Mouse (Mus musculus) lung, adult 2 months (tissue): ENCODE data around the gene March7. TPM values are rescaled to one million over a fixed set of nuclear protein-coding genes. Genes with fewer than 3 reads are reported as not detected.

Experiments
- DNase-seq: peaks from one replicate; pipeline ENCODE4 v3.0.0; 2022
- H3K4me1 ChIP-seq: fragments of 200-500 bp; 2 replicates; pipeline ENCODE4 v1.6.1; 2011; ENCODE audit warnings: low read length; ENCODE audit not compliant: control insufficient read depth, insufficient read depth
- H3K4me3 ChIP-seq: fragments of 200-500 bp; replicated peaks from 2 replicates; pipeline ENCODE3; 2011; ENCODE audit warnings: low read depth, mild to moderate bottlenecking, control low read depth, low read length; ENCODE audit errors: extremely low read depth
- CTCF ChIP-seq: fragments of 200-500 bp; IDR thresholded peaks from 2 replicates; pipeline ENCODE4 v1.5.1; 2011; ENCODE audit warnings: mild to moderate bottlenecking, low read length, control low read depth; ENCODE audit not compliant: insufficient read depth
- POLR2A ChIP-seq: fragments of 200-500 bp; IDR thresholded peaks from 2 replicates; pipeline ENCODE4 v1.6.1; 2011; ENCODE audit warnings: low read depth, mild to moderate bottlenecking, control low read depth, low read length, borderline replicate concordance; ENCODE audit errors: extremely low read depth
- WGBS: fragments of 180-500 bp; shearing (Covaris S2); methylation state at CpG from one replicate; pipeline ENCODE4 v1.1.7; 2018; 5-methylcytosine and 5-hydroxymethylcytosine counted together
- polyA plus RNA-seq: library from polyadenylated mRNA; depleted of rRNA; stranded (reverse); fragments of >200 nt; gene quantifications from 2 replicates; pipeline ENCODE4 v1.2.3, GENCODE M21; 2012; rRNA removed

The March7 gene
- polyA plus RNA-seq, 1 experiment = 13.4 TPM

DNA sequence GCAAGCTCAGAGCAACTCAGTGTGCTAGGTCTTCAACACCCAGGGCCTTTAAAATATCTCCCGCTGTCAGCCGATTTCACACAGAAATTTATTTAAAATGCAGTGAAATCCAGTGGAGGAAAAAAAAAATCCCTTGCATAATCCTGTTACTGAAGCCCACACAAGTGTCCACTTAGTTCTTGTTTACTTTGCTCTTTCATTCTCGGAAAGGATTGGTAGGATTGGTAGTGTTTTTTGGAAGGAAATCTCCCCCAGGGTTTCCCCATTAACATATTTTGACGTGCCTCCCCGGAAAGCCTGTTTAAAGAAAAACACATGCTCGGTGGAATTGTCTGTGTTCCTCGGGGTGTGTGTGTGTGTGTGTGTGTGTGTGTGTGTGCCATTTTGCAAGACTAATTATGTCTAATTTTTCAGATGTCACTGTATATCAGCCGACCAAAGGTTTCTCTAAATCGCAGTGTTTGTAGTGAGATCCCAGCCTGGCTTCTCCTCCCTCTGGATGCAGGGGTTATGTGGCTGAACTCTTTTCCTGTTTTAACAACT lies 73.6 kb downstream of the March7 start:
- DNase-seq = no peak
- peak overlapping the region; percentile 79 for H3K4me3 ChIP-seq
- no peaks in the 10 kb centered on the region for H3K4me1 ChIP-seq
- TF ChIP-seq CTCF = no peak
- no peak for TF ChIP-seq POLR2A
- WGBS = 14% methylated on average over 9 of the region's 9 CpGs

DNA sequence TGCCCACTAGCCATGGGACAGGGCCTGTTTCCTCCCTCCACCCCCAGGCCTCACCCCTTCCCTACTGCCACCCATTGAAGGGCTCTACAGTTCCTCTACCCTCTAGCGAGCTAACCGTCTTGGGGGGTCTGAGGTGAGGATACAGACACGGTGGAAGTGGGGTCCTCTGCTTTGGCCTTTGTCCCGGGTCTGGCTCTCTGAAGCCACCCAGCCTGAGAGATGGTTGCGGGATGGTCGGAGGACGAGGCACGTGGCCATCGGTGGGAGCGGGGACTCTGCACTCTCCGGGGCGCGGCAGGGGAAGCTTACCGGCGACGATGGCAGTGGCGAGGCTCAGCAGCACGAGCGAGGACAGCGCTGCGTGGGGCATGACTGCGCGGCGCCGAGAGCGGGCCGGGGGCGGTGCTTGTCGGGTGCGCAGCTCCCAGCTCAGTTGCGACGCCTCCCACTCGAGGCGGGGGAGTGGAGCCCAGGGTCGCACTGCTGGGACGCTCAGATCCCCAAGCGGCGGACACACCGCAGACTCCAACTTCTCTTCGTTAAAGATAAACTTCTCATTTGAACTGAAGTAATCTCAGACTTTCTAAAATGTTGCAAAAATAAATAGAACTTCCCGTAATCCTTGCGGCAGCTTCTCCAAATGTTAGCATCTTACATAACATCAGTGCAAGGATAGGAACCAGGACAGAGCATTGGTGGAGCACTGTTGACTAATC lies 74.2 kb downstream of the March7 start:
- no peaks in the 10 kb centered on the region for H3K4me1 ChIP-seq
- peak; percentile 62 for DNase-seq
- H3K4me3 ChIP-seq = peak overlapping the region; percentile 79
- under 1% methylated on average over 42 of the region's 42 CpGs for WGBS
- peak; percentile 35; the same call in 1 of the 2 replicates for TF ChIP-seq POLR2A
- no peak for TF ChIP-seq CTCF

DNA sequence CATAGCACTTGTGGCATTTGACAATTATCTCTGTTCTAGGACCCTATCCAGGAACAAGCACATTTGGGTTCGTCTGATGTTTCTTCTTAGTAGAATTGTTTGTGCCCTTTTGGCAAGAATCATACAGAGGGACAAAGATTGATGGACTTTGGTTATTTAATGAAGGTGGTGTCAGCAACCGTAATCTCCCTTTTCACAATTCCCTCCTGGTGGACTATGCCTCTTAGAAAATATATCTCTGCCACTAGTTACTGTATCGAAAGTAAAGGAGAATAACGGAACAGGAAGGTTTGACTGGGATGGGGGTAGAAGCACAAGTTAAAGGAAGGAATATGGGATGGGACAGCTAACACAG lies 74.8 kb downstream of the March7 start, which contains the start of gene Cd302:
Cd302 (minus strand) TSS at position 22 of the 355 bp plus-strand sequence.
- DNase-seq = no peak
- 27% methylated on average over 4 of the region's 4 CpGs for WGBS
- Histone ChIP-seq H3K4me3 (peak within 1 kb of the TSS; percentile 79), H3K4me1 (no peaks in the 10 kb centered on the region)
- TF ChIP-seq CTCF (no peak), POLR2A (no peak)

DNA sequence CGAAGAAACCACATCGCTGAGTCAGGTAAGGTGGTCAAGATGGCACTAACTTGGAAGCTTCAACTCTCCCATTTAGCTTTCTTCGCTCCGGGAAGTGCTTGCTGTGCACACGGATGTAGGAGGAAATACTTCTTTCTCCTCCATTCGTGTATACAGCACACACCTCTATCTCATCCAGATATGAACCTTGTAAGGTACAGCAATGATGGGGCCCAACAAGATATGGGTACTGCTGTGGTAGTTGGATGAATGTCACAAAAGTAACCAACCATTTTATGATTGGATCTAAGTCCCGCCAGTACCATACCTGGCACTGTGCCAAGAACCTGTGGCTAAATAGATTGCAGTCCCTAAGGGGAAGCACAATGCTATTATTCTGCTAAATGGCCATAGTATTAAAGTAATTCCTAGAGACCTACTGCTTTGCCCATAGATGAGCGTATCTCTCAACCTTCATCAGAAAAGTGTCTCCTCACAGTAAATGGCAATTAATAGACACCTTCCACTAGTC lies 75.5 kb downstream of the March7 start:
- H3K4me3 ChIP-seq = no peak overlapping the region
- WGBS = 85% methylated on average over 8 of the region's 8 CpGs
- no peak for DNase-seq
- H3K4me1 ChIP-seq = no peaks in the 10 kb centered on the region
- TF ChIP-seq POLR2A (no peak), CTCF (no peak)

DNA sequence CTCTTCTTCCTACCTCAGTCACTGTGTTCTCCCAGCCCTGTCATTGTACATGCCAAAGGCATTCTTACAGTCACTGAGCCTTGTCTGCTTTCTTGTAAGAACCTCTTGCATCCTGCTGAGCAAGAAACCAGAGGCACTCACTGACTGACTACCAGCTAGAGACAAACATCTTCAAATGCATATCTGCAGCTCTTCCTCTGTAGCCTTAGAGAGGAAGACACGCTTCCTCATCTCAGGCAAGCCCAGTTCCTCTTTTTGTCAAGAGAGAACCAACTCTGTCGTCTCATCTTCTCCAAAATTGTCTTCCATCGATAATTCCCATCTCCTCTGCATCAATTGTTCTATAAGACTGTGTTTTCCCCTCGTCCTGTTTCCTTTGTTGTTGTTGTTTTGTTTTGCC lies 78.9 kb downstream of the March7 start:
- Histone ChIP-seq H3K4me3 (no peak overlapping the region), H3K4me1 (no peaks in the 10 kb centered on the region)
- 60% methylated on average over 4 of the region's 4 CpGs for WGBS
- no peak for DNase-seq
- TF ChIP-seq CTCF (no peak), POLR2A (no peak)

DNA sequence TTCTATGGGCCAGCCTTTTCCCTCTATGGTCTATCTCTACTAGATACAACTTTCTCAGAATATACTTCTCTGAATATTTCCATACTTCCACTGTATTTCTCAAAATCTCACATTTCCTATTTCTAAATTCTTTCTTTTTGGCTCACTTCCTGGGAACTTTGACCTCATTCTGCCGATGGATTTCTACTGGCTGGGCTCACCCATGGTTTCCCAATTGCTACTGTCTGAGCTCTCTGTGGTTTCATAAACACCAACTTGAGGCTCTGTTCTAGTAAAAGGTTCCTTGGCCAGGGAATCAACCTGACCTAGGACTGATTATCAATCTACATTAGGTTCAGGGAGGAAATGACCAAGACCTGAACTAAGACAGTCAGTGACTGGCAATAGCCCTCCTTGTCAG lies 79.8 kb downstream of the March7 start:
- H3K4me3 ChIP-seq = no peak overlapping the region
- 44% methylated on average over 1 of the region's 1 CpGs for WGBS
- no peaks in the 10 kb centered on the region for H3K4me1 ChIP-seq
- no peak for TF ChIP-seq CTCF
- TF ChIP-seq POLR2A = no peak
- no peak for DNase-seq

DNA sequence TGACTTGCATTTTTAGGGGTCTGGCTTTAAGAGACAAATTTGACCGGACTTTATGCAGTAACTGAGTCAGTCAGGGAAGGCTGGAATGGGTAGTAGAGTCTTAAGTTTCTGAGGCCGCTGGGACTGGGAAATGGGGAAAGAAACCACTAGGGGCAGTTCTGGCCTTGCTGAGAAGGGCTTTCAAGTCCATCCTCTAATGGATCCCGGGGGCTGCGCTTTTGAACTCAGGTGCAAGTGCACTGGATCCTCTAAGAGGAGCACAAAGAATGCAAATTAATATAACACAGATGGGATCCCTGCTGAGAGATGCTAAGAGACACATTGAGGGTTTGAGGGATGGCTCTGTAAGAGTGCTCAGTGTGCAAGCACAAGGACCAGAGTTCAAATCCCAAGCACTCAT lies 81.7 kb downstream of the March7 start:
- H3K4me1 ChIP-seq = no peaks in the 10 kb centered on the region
- H3K4me3 ChIP-seq = no peak overlapping the region
- TF ChIP-seq CTCF (no peak), POLR2A (no peak)
- WGBS = 80% methylated on average over 4 of the region's 4 CpGs
- no peak for DNase-seq

DNA sequence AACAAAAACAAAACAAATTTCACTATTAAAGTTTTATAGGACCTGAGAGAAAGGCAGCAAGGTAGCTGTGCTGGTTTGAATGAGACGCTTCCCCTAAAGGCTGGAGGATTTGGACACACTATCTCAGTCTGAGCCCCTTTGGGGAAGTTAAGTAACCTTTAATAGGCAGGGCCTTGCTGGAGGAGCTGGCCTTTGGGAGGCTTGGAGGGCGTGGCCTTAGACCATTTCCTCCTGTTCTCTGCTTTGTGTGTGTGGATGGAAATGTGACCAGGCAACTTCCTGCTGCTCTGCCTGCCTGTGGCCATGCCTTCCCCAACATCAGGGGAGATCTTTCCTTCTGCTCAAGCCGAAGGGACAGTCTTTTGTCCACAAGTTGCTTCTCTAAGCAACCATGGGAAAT lies 88.6 kb downstream of the March7 start:
- TF ChIP-seq POLR2A = no peak
- TF ChIP-seq CTCF = no peak
- 64% methylated on average over 3 of the region's 3 CpGs for WGBS

DNA sequence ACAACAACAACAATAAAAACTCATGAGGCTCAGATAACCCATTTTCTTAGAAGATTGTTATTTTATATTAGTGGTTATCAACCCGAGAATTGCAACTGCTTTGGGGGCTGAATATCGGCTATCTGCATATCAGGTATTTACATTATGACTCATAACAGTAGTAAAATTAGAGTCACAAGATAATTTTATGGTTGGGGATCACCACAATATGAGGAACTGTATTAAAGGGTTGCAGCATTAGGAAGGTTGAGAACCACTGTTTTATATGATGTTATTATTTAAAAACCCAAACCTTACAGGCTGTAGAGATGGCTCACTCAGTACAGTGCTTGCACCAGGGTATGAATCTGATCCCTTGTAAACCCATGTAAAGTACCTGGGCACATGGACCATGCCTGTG lies 89.6 kb downstream of the March7 start:
- DNase-seq = no peak
- WGBS = 90% methylated on average over 2 of the region's 2 CpGs
- no peak overlapping the region for H3K4me3 ChIP-seq
- no peak for TF ChIP-seq CTCF
- no peak for TF ChIP-seq POLR2A
- H3K4me1 ChIP-seq = no peaks in the 10 kb centered on the region

More for the DNA sequence above, 88.6 kb downstream of the March7 start:
- DNase-seq = no peak
- Histone ChIP-seq H3K4me1 (no peaks in the 10 kb centered on the region), H3K4me3 (no peak overlapping the region)

Other genes with a start within 250 kb of the March7 start
- gene Baz2b, start within 50 bp of the March7 start, polyA plus RNA-seq = 17.3 and 21.9 TPM in 2 replicates
- 25.5 and 30.2 TPM in 2 replicates for gene Cd302, start 74.6 kb downstream of the March7 start, polyA plus RNA-seq
- 1.7 and 2.9 TPM in 2 replicates for gene Ly75, start 173.4 kb downstream of the March7 start, polyA plus RNA-seq